Mouse (Mus musculus): ENCODE measurements around the gene Gm13762.

- TF ChIP-seq POLR2A (IDR thresholded peaks at IDR 0.05; ENCODE audit: borderline replicate concordance, low read depth, low read length) (no peak), CTCF (IDR thresholded peaks at IDR 0.05; ENCODE audit: low read depth, low read length) (no peak)
These were observed 26.4 kb downstream of the Gm13762 start, which contains the start of gene Olfr1212 for GRCm38 (mm10) chr2:88953669-88954068.
